Mouse (Mus musculus): ENCODE data around the gene Slc17a7.

GRCm38 (mm10) chr7:45196994-45197393, 33.2 kb downstream of the Slc17a7 start:
- TF ChIP-seq CTCF (IDR thresholded peaks at IDR 0.05; ENCODE audit: borderline replicate concordance, control insufficient read depth, extremely low read depth, insufficient read depth, low read length, poor library complexity) (no peak), POLR2A (IDR thresholded peaks at IDR 0.05; ENCODE audit: control insufficient read depth, extremely low read depth, insufficient read depth, low read length, poor library complexity) (no peak)
